Mouse (Mus musculus): Measurements from ENCODE around the gene Calml3.
"Not testable (repeated sequence)": the region's sequence is repeated elsewhere in the genome, so short reads cannot be mapped to it uniquely, and the experiment has no call there.

Calml3 gene

GRCm38 (mm10) chr13:3804186-3804585 is at the start of gene Calml3:
TSS of gene Calml3 (minus strand) at chr13:3804316.
- DNase-seq = no peak

DNA sequence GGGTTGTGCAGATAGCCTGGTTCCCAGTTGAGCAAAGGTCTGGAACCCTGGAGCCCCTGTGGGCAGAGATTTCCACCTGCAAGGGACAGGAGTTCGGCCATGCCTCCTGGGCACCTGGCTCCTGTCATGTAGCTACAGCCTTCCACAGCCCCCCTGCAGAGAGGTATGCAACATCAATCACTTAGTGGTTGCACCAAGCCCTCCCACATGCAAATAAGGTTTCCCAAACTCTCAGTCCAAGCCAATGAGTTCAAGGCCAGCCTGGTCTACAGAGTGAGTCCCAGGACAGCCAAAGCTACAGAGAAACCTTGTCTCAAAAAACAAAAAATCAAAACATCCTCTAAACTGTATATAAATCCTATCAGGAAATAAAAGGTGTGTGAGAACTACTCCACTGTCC is 46.2 kb upstream of the Calml3 start:
- no peak for DNase-seq

DNA sequence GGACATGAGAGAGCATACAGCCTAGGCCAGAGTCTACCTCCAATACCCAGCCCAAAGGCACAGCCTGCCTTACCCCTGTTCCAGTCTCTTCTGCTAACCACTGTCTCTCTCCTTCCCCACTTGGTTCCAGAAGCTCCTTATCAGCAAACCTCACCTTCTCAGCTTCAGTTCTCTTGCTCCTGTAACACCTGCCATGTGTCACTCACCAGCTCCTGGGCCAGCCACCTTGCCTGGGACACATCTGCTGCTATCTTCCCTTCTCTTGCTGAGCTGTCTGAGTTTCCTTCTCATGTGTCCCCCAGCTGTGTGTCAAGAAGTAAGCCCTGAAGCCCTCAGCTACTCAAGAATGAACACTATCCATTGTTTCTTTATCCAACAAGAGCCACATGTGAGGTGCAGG is 36.5 kb upstream of the Calml3 start:
- not testable (repeated sequence) for DNase-seq

GRCm38 (mm10) chr13:3837312-3837807 is 33.2 kb upstream of the Calml3 start, which contains the start of gene Calm4:
TSS of gene Calm4 (plus strand) at chr13:3837757.
- not testable (repeated sequence) for DNase-seq

GRCm38 (mm10) chr13:3833644-3834043 is 29.5 kb upstream of the Calml3 start:
- DNase-seq = not testable (repeated sequence)

DNA sequence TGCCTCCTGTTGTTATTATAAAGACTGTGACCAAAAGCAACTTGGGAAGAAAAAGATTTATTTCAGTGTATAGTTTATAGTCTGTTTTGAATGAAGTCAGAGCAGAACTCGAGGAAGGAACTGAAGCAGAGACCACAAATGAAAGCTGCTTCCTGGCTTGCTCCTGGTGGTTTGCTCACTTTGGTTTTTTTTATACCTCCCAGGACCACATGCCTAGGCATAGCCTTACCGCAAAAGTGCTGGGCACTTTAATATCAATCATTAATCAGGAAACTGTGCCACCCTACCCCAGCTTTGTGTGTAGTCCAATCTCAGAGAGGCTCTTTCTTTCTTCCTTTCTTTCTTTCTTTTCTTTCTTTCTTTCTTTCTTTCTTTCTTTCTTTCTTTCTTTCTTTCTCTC is 28.3 kb upstream of the Calml3 start:
- no peak for DNase-seq

DNA sequence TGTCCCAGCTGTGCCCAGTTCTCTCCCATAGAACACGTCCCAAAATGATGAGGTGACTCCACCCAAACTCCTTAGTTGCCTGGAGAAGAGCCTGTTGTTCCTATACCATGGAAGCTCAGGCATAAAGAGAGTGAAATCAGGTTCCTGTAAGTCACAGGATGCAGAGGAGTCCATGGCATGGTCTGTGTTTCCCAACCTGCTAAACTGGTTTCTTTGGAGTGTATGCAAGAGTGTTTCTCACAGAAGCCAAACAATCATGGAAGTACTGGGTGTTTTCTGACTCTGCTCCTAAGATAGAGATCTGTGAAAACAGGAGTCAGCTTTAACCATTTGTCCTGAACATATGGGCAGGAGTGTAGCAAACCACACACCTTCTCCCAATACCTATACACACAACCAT is 27.9 kb upstream of the Calml3 start:
- no peak for DNase-seq

DNA sequence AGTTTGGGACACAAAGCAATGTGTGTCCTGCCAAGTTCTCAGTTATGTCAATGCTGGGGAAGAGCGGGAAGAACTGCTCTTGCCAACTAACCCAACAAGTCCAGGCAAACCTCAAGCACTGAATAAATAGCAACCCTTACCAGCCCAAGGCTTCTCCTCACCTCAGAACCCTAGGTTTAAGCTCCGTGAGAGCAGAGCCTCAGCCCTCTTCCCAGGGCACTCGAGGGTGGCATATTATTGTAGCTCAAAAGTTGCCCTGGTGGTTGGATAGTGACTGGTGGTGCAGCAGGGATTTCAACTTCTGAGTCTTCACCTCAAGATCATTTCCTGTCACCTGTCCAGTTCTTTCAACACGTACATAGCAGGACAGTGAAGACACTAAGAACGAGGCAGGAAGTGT is 27.4 kb upstream of the Calml3 start:
- no peak for DNase-seq

- no peak for DNase-seq
These were observed 21.6 kb upstream of the Calml3 start for GRCm38 (mm10) chr13:3825726-3826125.

- no peak for DNase-seq
These were observed 18.0 kb upstream of the Calml3 start for GRCm38 (mm10) chr13:3822105-3822504.

DNA sequence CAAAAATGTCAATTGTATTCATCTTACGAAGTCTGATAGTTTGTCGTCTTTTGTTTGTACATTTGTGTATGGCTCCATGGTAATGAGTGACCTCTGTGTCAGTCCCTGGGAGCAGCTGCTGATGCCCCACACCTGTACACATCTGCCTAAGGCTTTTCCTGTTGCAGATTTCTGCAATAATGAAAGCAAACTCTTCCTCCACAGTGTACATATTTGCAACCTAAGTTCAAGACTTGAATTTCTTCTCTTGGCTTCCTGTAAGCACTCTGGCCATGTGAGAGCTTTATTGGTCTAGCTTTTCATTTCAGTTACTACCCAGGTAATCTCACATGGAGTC is 14.6 kb upstream of the Calml3 start:
- DNase-seq = no peak

DNA sequence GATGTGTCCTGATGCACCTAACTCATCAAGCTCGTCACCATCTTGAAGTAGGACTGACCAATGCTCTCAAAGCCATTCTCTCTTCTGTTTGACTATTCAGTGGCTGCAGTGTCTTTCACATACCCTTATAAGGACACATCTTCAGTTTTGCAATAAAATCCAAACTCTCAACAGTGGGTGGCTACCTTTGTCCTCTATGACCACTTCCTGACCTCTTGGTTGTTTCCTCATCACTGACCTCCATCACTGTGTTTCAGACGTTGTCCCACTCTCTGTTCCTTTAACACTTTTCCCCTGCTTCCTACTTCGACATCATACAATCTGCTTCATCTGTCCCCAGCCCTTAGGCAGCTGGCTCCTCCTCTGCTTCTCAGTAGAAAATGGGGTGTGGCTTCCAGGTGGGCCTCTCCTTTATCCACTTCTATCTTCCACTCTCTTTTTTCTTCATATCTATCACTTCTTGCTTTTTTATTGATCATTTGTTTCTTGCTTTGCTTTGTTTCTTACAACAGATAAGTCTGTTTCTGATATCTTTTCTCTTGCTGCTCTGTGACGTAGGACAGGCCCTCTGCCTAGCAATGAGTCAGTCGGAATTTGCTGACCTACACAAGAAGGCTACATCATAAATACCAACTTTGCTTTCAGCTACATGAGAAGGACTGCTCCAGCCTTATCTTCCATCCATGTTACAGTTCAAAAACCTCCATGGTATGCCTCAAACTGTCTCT is 14.1 kb upstream of the Calml3 start:
- no peak for DNase-seq

- no peak for DNase-seq
These were observed 3.2 kb upstream of the Calml3 start for GRCm38 (mm10) chr13:3807131-3807827.

DNA sequence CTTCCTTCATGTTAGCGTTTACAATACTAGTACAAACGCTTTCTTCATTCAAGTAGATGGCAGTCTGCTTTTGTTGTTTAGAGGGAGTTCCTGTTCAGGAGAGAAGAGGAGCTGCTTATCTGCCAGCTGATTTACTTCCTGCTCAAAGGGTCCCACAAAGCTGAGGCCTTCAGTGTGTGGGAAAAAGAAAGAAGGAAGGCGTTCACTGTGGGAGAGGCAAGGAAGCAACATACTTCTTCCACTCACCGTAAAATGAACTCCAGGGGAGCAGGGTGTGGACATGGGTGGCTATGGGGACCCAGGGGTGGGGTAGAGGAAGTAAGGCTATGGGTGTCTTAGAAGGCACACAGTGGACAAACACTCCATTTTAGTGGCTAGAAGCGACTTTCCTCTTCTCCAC is 1.5 kb upstream of the Calml3 start:
- no peak for DNase-seq

DNA sequence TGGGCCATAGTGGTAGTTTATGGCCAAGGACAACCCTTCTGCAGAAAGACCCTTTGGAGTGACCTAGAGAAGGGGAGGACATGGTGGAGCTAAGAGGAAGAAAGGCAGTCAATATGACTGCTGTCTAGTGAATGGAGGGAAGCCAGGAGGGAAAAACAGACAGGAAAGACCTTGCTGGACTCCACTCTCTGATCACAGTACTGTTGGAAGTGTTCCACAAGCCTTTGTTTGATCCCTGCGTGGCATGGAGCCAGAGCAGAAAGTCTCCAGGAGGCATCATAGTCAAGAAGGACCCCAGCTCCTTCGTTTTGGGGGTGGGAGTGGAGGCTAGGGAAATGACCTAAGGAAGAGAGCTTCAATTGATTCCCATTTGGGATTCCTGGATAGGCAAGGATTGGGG is 1.0 kb upstream of the Calml3 start:
- no peak for DNase-seq

DNA sequence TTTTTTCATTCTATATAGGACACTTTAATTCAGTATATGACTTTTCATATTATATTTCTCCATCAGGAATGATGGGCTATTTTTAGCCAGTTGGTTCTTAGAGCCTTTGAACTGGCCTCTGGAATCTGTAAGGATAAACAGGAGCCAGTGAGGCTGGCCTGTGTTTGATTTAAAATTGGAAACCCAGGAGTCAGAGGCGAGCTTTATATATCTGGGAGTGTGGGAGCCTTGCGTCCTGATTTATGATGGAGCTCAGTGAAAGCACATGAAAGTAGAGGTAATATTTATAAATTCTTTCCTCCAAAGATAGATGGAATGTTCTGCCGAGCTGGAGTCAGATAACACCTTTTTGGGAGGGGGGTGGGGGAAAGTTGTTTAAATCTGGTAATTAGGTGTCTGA is 4.7 kb downstream of the Calml3 start:
- no peak for DNase-seq

- DNase-seq = no peak
These were observed 5.4 kb downstream of the Calml3 start for GRCm38 (mm10) chr13:3798751-3799150.

- no peak for DNase-seq
These were observed 7.5 kb downstream of the Calml3 start for GRCm38 (mm10) chr13:3796649-3797048.

DNA sequence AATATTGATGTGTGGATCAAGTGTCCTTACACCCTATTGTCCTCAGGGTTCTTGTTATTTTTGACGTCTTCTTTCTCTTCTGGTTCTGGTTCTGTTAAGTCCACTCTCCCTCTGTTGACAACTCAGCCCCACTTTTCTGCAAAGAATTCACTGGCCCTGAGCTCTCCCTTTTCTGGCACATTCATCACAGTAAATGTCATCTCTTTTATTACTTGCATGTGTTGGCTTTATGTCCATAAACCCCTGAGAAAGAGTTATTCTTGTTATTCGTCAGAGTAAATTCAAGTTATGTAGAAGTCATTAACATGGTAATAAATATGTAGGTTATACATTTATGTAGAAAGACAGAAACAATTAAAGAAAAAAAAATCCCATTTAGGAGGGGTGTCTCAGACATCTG is 14.6 kb downstream of the Calml3 start:
- no peak for DNase-seq

GRCm38 (mm10) chr13:3788588-3788987 is 15.5 kb downstream of the Calml3 start:
- no peak for DNase-seq

GRCm38 (mm10) chr13:3787644-3788043 is 16.5 kb downstream of the Calml3 start:
- no peak for DNase-seq

DNA sequence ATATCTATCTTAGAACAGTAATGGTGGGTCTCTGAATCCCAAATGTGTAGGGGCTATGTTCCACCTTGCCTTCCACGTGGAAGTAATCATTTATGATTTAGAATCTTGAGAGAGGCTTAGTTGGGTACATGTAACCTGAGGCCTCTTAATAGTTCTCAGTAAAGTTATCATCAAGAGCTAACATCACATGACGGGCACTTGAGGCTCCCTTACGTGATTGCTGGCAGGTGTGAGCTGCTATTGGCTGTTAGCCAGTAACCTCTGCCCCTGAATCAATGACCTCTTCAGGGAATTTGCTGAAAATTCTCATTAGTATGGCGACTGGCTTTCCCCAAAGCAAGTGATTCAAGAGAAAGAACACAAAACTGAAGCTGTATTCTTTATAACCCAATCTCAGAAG is 17.0 kb downstream of the Calml3 start:
- no peak for DNase-seq

GRCm38 (mm10) chr13:3783621-3784020 is 20.5 kb downstream of the Calml3 start:
- no peak for DNase-seq

- DNase-seq = no peak
These were observed 21.6 kb downstream of the Calml3 start for GRCm38 (mm10) chr13:3782499-3782898.

Measured in thymus, postnatal 25 days (tissue).